Mouse (Mus musculus): ENCODE data around the gene Espnl.

Espnl gene

GRCm38 (mm10) chr1:91324646-91325045 lies 2.8 kb downstream of the Espnl start:
- DNase-seq, result no peak

DNA sequence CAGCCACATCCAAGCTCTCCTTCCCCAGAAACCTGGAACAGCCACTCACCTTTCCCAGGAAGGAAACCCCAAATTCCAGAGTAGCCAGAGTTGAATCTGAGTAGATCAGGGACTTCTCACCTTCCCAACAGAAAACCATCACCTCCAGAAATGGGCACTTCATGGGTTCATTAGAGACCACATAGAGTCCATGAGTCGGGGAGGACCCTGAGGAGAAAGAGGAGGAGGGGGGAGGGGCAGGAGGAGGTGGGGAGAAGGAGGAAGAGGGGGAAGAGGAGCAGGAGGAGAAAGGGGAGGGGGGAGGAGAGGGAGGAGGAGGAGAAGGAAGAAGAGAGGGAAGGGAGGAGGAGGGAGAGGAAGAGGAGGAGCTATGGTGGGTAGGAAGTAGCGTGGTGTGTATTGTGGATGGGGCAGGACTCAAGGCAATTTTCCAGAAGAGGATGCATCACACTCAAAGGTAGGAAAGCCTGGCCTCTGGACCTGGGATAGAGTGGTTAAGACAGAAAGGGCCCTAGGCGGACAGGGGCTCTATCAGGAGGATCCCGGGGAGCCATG lies 3.7 kb downstream of the Espnl start:
- DNase-seq, result no peak

GRCm38 (mm10) chr1:91332102-91332501 lies 10.2 kb downstream of the Espnl start:
- DNase-seq, result no peak

DNA sequence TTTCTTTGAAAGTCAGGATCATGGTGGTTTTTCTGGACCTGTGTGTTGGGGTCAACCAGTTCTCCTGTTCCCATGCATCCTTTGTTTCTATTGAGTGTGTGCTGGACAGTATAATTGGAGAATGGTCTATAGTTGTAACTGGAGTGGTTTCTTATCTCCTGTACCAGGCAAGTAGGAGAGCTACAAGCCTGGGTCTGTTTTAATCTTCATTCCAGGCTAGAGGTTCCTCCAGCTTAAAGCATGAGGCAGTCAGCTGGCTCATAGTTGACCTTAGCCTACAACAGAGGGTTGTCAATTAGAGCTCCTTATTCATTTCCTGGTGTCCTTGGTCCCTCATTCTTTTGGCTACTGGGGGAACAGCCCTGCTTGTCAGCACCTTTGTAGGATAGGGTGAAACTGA lies 11.7 kb downstream of the Espnl start:
- DNase-seq, result no peak

- DNase-seq, result no peak
Observed at GRCm38 (mm10) chr1:91337355-91337754, 15.5 kb downstream of the Espnl start.

- DNase-seq, result no peak
Observed at GRCm38 (mm10) chr1:91344001-91344400, 22.1 kb downstream of the Espnl start.

DNA sequence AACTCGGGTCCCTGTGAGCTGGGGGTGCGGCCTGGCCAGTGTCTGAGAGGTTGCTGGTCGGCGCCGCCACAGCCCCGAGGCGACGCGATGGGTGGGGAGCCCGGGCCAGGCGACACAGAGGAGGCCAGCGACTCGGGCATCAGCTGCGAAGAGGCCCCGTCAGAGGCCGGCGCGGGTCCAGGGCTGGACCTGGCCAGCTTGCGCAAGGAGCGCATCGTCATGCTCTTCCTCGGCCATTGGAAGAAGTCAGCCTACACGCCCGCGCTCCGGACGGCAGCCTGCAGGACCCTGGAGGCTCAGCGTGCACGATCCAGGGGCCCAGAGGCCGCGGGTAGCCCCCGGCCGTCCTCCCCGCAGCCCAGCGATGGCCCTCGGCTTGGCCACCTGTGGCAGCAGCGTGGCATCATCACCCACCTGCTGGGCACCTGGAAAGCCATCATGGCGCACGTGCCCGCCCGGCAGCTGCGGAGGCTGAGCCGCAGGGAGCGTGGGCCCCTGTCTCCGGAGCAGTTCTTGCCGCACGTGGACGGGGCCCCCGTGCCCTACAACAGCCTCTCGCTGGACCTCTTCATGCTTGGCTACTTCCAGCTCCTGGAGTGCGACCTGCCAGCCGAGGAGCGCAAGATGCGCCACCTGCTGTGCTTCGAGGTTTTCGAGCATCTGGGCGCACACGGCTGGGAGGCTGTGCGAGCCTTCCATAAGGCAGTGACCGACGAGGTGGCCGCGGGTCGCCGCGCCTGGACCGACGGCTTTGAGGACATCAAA lies 23.2 kb downstream of the Espnl start:
- DNase-seq, result peak; percentile 60 to 79

- peak in 1 of 2 experiments; percentile 73 for DNase-seq
Observed at GRCm38 (mm10) chr1:91346892-91347291, 25.0 kb downstream of the Espnl start.

DNA sequence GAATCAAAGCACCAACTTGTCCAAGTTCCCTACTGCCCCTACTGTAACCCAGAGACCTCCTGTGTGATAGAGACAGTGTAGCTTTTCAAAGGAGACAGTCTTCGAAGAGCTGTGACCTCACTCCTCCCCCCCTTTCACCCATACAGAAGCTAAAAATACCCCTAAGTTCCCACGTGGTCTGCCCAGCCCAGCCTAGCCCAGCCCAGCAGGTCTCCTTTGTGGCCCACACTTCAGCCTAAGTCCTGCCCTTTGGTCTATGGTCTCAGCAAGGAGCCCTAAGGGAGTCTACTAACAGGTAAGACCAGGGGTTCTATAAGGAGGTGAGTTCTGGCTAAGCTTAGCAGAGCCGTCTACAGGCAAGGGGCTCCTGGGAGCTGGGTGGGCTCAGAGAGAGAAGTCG lies 29.0 kb downstream of the Espnl start, which contains the start of gene Klhl30:
Gene Klhl30, plus strand, starts transcription at position 176 of the 400 bp plus-strand sequence.
- no peak for DNase-seq

DNA sequence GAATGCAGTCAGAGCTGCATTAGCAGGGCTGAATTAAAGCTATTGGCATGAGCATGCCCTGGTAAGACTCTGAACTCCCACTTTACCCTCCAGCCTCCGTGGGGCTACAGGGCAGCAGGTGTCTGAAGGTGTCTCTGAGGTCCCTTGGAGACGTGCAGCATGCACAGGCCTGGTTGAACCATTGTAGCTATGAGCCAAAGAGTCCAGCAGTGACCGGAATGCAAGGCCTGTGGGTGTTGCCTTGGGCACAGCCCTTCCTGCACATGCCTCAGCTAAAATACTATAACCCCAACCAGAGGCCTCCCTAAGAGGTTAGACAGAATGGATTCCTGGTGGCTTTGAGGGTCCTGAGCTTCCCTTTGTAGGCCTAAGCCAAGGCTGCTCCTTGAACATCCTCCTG lies 29.4 kb downstream of the Espnl start:
- DNase-seq, result no peak

- DNase-seq, result no peak
Observed at GRCm38 (mm10) chr1:91352277-91352676, 30.4 kb downstream of the Espnl start.

- no peak for DNase-seq
Observed at GRCm38 (mm10) chr1:91356105-91356504, 34.2 kb downstream of the Espnl start.

DNA sequence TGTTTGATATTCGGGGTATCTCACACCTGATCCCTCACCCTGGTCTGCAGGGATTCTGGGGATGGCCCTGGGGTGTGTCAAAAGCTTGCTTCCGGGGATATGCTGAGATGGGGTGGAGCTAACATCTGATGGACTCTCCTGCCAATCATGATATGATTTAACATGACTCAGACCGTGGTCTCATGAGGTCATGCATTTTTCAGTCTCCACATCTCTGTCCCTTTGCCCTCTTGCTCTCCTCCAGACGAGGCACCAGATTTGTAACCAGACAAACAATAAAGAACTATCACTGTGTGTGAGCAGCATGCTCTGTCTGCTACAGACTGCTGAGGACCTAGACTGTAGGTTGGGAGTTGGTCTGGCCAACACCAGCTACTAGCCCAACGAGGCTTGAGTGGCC lies 40.2 kb downstream of the Espnl start:
- DNase-seq, result no peak

DNA sequence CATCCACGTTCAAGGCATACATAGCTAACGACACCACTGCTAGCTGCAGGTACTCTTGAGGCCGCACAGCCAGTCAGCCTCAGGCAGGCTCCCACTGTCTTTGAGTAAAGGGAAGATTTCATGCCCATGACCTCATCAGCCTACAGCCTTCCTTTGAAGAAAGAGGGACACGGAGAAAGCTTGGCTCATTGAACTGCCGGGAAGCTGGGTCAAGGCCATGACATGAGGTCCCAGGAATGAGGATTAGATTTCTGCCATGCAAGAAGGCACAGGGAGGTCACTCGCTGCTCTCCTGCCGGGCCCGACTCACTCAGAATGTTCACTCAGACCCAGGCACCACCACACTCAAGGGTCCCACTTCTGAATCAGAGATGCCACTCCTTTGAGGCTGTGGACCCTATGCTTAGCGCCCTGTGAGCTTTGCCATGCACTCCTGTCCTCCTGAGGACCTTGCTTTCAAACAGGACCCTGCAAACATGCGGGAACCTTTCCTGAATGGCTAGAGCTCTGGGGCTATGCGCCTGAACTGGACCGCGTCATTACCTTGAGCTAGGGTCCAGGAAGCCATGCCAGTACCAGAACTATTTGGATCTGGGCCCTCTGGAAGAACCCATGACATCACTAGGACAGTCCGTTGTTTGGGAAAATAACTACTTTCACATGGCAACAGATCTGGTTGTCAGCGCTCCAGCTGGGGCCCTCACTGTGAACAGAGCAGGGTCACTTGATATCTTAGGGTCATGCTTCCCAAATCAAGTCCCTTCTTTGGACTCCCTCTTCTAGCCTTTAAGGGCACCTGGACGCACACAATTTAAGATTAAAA lies 43.2 kb downstream of the Espnl start:
- no peak for DNase-seq

- DNase-seq, result no peak
Observed at GRCm38 (mm10) chr1:91365816-91366214, 43.9 kb downstream of the Espnl start.

- DNase-seq, result peak; percentile 66 to 71
Observed at GRCm38 (mm10) chr1:91366215-91367108, 44.6 kb downstream of the Espnl start, which contains the start of gene Erfe. Gene Erfe, plus strand, starts transcription at chr1:91366430.

- DNase-seq, result no peak
Observed at GRCm38 (mm10) chr1:91367295-91367694, 45.4 kb downstream of the Espnl start.

- DNase-seq, result peak in 1 of 2 experiments; percentile 37
Observed at GRCm38 (mm10) chr1:91369408-91369807, 47.5 kb downstream of the Espnl start.

GRCm38 (mm10) chr1:91370055-91370454 lies 48.2 kb downstream of the Espnl start:
- no peak for DNase-seq

- DNase-seq, result no peak
Observed at GRCm38 (mm10) chr1:91373414-91373835, 51.5 kb downstream of the Espnl start.

DNA sequence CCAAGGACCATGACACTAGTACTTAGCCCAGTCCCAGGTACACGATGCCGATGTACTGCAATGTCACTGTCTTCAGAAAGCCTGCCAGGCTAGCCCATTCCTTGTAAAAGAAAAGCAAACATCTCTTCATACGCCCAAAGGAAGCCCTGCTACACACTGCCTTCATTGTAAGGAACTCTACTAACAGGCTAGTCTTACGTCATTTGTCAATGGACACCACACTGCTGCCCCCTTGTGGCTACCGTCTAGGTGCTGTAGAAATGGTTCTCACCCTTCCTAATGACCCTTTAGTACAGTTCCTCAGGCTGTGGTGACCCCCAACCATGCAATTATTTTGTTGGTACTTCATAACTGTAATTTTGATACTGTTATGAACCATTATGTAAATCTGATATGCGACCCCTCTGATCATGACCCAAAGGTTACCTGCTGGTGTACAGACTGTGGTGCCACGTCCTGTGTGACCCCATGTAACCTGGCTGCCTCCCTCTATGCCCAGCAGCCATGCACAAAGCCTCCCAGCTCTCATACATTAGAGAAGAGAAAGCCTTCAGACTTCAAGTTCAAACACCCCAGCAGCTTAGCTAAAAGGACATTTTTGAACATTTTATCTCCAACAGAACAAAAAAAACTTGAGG lies 58.7 kb downstream of the Espnl start:
- DNase-seq, result peak; percentile 77 to 91

GRCm38 (mm10) chr1:91381091-91381471 lies 59.2 kb downstream of the Espnl start:
- DNase-seq, result no peak

All from kidney, postnatal 25 days (tissue).